Mouse (Mus musculus) kidney, postnatal 14 days (tissue): Measurements from ENCODE around the gene Prpf38b.
"Not testable (repeated sequence)": the region's sequence is repeated elsewhere in the genome, so short reads cannot be mapped to it uniquely, and the experiment has no call there.

ENCODE experiments used
- DNase-seq: peaks from one replicate; pipeline ENCODE4 v3.0.0; 2022; ENCODE audit warnings: mixed read lengths

Gene Prpf38b

DNA sequence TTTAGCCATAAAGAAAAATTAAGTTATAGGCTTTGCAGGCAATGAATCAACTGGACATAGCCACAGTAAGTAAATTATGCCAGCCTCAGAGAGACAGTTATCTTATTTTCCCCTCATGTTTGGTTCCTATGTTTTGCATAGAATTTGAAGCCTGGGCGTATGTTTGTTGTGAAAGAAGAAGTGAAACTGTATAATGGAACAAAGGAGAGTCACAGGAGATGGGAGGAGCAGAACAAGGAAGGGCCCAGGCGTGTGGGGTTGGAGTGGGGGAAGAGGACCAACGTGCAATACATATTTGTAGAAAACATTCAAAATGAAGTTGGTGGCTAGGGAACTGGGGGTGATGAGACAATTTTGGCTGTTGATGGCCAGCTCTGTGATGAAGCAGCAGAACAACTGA, 11.4 kb downstream of the Prpf38b start:
- DNase-seq, result no peak

DNA sequence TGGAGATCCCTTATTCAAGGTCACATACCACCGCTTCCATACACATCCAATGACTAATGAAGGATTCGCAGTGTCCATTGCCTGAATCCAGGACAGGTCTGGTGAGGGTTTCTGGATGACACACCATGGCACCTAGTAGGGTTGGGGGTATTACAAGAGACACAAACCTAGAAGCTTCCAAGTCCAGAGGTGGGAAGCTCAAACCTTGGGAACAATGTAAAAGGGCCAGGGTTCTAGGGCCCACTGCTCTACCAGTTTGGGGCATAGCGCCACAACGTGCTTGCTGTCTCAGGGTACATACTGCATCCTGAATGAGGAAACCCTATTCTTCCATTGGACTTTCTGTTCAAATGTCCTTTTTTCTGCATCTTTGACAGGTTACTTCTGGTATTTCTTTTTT, 12.9 kb downstream of the Prpf38b start:
- DNase-seq, result no peak

DNA sequence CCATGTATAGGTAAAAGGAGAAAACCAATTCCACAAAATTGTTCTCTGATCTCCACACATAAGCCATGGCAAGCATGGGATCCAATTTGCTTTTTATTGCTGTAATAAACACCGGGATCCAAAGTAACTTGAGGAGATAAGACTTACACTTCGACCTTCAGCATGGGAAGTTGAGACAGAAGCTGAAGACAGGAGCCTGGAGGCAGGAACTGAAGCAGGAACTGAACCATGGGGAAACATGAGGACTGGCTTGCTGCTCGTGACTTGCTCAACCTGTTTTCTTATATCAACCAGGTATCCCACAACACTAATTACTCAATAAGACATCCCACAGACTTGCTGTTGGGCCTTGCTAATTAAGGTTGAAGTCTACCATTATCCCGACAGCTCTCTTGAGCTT, 18.6 kb downstream of the Prpf38b start:
- DNase-seq, result no peak

DNA sequence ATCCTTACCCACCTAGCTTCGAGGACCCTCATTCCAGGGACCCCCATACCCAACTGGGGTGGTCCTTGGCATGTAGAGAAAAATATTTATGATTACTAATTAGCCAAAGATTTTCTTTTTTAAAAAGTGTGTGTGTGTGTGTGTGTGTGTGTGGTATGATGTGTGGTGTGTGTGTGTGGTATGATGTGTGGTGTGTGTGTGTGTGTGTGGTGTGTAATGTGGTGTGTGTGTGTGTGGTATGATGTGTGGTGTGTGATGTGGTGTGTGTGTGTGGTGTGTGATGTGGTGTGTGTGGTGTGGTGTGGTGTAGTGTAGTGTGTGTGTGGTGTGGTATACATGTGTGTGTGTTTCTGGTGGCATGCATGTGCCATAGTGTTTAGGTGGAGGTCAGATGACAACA, 19.4 kb downstream of the Prpf38b start:
- DNase-seq, result no peak

DNA sequence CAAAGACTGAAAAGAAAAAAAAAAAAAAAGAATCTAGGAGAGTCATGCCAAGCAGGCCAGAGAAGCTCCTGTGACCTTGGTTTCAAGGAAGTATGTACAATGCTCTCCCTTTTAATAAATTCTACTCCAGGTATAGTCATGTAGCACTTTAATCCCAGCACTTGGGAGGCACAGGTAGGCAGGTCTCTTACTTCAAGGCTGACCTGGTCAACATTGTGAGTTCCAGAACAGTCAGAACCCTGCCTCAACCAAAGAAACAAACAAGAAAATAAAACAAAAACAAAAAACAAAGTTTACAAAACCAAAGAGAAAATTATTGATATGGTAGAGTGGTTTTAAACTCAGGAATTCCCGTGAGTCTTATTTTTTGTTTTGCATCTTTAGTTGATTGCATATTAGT, 21.6 kb downstream of the Prpf38b start, which contains the start of gene Fndc7:
Gene Fndc7 (minus strand): TSS at position 101 of the 400 bp plus-strand sequence.
- DNase-seq, result no peak

DNA sequence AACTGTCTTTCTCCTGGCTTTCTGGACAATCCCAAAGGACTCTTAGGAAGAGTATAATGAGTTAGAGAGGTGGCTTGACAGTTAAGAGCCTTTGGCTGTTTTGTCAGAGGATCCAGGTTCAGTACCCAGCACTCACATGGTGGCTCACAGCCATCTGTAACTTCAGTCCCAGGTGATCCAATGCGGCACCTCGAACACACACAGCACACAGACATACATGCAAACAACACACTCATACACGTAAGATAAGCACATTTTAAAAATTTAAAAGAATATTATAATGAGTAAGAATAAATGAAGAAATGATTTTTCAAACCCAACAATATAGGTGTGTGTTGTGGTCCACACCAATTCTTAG, 23.9 kb downstream of the Prpf38b start:
- no peak for DNase-seq

DNA sequence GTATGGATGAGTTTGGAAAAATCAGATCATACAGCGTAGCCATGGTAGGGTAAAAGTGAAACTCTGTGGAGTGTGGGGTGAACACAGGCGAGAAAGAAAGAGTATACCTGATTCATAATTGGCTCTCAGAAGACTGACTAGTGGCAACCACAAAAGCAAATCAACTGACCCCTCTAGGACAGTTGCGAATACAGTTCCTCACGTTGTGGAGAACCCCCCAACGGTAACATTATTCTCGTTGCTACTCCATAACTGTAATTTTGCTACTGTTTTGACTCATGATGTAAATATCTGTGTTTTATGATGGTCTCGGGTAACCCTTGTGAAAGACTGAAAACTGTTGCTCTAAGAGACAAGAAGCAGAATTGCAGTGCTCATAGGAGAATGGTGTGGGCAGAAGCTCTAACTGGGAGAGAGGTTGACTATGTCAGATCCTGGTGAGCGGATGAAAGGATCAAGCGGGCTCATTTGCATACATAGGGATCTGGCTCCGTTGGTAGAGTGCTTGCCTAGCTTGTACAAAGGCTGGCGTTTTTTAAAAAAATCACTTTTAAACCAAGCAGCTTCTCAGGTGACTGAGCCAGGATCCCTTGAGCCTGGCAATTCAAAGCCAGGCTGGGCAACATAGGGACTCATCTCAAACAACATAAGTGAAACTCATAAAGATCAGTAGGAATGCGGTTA, 24.5 kb downstream of the Prpf38b start:
- no peak for DNase-seq

DNA sequence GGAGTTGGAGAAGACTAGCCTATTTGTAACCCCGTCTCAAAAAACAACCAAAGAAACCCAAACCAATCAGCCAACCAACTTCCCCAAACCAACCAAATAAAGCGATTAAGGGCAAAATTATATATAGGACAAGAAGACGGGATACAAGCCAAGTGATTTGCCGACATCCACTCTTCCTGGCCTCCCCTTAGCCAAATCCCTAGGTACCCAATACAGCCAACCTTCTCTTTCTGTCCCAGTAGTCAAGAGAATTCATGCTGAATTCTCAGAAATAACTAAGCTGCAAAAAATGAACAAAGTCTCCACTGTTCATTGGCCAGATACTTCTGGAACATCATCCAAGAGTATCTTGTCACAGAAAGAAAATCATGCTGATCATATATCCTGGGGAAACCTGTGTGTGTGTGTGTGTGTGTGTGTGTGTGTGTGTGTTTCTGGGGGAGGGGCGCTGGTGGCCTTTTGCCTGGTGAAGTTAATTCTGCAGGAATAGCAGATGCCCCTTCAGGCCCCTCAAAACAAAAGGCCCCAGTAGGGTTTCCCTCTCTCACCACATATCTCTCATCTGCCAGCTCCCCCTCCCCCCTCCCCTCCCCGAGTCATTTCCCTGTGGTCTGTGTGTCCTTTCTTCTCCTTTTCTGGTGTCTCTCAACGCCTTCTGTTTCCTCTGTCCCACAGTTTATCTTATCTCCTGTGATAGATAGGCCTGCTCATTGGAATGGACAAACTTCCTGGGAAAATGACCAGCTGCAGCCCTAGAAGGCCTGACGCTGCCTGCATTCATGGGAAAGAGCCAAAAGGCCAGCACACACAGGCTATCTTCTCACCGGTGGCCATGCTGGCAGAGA, 25.6 kb downstream of the Prpf38b start:
- DNase-seq, result no peak

DNA sequence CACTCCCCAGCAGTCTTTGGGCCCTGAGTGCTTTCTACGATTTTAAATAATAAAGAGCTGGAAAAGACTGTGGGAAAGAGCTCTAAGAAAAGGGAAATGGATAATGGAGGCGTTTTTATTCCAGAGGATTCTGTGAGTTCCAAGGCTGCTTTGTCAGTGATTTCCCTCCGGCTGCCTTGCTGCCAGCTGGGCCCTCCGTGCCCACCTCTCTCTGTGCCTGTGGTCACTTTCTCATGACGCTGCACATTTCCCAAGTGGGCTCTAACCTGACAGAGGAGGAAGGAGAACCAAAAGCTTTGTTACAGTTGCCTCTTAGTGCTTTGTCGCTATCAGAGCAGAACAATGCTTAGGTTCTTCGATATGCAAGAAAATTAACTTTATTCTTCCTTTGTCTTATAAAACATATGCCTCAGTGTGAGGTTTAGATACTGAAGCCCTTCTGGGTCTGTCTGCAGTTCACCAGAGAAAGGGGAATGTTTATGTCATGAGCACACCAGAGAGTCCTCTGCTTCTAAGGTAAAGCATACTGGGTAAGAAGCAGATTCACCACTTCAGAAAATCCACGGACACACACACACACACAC, 26.7 kb downstream of the Prpf38b start:
- DNase-seq, result no peak

DNA sequence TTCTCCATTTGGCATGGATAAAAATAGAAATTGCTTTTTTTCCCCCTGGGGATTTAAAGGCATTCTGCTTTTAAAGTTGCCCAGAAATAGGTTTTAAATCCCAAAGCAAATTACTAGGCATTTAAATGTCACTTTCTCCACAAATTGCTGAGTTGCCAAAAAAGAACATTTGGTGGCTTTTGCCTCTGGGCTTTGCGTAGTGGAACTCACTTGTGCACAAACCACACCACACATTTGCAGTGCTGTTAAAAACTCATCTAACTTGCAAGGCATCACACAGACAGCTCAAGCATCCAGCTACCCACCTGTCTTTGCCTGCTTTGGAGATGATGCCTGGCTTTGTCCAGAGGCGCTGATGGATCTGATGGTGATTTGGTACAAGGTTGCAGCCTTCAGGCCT, 28.5 kb downstream of the Prpf38b start:
- DNase-seq, result no peak

DNA sequence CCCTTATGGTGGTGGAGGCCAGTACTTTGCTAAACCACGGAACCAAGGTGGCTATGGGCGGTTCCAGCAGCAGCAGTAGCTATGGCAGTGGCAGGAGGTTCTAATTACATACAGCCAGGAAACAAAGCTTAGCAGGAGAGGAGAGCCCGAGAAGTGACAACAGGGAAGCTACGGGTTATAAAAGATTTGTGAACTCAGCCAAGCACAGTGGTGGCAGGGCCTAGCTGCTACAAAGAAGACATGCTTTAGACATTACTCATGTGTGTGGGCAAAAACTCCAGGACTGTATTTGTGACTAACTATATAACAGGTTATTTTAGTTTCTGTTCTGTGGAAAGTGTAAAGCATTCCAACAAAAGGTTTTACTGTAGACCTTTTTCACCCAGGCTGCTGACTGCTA, 29.7 kb downstream of the Prpf38b start:
- not testable (repeated sequence) for DNase-seq

DNA sequence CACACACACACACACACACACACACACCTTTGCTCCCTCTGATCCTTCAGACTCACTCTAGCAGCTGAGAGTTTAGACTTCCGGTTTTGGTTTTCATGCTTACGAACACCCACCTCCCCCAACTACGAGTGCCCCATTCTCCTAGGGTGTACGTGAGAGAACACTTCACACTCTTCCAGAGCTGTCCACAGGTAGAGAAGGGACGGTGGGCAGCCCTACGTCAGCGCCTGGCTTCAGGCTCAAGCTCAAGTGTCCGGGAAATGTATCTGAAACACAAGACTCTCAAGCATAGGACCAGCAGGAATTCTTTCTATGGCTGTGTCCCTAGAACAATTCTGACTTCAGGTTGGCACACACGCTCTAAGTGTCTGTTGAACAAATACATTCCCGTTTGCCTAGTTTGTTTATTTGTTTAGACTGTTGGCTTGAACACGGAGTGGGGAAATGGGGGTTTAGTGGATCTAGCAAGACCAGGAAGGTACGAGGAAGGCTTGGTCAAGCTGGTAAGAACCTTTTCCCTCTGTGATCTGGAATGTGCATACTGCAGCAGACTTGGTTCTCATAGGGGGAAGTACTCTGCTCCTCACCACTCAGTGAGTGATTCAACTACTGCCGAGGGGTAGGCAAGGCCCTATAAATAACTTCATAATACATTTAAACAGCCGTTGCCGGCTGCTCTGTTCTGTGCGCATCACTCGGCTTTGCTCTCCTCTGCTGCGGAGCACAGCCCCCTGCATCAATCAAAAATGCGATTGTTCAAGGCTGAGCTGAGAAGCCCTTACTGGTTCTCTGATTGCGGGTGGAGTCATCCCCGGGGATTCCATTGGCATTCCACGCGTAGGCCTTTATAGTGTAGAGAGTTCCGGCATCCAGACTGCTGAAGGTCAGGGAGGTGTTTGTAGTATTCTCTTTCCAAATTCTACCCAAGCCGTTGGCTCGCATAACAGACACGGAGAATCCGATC, 30.7 kb downstream of the Prpf38b start:
- peak; percentile 8 for DNase-seq

DNA sequence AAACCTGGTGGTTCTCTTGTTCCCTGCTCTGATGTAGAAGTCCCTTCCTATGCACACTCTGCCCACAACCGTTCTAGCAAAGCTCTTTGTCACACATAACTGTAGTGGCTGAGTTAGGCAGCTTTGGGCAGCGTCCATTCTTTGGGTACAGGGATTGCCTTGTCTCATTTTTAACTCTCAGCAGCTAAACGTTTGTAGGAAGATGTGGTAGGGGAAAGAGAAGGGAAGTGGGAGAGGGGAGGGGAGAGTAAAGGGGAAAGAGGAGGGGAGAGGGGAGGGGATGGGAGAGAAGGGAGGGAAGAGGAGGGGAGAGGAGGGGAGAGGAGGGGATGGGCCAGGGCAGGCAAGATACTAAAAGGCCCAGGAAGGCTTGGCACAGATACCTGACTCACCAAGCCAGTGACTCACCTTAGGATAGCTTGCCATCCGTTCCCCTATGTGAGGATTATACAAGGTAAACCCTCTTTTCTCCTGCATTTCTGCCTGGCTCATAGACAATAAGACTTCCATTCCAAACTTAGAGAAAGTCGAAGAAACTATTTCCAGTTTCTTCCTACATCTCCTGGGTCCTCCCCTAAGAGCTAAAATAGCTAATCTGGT, 31.6 kb downstream of the Prpf38b start:
- DNase-seq, result no peak

DNA sequence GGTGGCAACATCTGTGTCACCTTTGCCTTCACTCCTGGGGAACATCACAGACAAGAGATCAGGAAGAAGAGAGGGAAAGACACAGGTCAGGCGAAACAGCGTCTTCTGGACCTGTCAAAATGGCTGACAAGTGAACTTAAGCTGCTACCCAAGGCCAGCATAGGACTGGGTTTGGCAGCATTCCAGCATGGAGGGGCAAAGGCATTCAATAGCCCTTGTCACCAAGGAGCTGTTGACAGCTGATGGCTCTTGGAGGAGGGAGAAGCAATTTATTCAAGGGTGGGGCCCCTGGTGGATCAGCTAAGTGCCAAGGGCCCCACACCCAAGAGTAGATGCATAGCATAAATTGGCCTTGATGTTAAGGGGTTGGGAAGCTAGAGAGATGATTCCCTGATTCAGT, 32.4 kb downstream of the Prpf38b start:
- DNase-seq, result no peak

DNA sequence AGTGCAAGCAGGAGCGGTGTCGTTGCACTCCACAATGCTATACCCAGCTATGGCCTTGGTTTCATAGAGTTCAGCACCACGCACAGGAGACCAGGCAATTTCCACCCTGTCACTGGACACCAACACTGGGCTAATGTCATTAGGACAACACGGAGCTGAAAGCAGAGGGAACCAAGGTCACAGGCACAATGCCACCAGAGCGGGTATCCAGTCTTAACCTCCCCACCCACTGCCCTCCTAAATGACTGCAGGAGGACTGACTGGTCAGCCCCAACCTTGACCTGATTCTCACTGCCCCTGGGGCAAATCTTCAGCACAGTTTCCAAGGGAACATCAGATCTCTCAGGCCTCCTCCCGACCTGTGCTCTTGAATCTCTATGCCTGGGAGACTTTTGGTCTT, 40.9 kb downstream of the Prpf38b start:
- no peak for DNase-seq

DNA sequence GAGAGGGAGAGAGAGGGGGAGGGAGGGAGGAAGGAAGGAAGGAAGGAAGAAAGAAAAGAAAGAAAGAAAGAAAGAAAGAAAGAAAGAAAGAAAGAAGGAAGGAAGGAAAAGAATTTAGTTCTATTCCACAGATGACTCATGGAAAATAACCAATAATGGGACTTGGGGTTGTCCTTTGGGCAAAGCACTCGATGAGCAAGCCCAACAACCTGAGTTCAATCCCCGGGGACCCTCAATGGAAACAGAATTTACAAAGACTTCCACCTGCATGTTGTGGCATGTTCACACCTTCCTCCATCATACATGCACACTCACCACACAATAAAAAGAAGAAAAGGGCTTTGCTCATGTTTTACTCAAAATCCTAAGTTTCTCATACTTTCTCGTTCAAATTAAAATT, 44.1 kb downstream of the Prpf38b start:
- no peak for DNase-seq

DNA sequence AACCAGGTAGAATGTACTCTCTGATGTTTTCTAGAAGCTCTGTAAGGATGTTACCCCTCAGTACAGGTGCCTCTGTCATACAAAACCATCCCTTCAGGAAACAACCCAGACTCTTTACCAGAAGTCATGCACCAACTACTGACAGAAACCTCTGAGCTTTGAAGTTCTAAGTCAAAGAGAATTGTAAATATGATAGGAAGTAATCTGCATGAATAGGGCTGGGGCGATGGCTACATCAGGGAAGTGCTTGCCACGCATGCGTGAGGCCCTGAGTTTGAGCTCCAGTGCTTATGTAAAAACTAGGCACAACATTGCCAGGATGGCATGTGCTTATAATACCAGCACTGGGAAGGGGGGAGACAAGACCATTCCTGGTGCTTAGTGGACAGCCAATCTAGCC, 45.9 kb downstream of the Prpf38b start:
- no peak for DNase-seq

DNA sequence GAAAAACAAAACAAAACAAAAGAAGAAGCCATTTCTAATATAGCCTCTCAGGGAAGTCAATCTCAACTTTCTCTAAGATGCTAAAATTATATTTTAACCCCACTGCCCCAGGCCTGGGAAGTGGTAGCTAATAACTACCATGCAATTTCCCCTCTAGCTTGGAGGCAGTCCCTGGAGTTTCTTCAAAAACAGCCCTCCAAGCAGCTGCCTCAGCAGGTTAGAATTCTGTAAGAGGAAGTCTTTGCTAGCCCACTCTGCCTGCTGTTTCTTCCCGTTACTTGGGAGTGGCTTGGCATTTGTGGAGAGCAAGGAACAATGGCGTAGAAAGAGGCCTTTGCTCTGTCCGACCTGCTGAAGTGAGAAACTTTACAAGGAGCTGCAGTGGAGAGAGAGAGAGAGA, 46.4 kb downstream of the Prpf38b start:
- no peak for DNase-seq

DNA sequence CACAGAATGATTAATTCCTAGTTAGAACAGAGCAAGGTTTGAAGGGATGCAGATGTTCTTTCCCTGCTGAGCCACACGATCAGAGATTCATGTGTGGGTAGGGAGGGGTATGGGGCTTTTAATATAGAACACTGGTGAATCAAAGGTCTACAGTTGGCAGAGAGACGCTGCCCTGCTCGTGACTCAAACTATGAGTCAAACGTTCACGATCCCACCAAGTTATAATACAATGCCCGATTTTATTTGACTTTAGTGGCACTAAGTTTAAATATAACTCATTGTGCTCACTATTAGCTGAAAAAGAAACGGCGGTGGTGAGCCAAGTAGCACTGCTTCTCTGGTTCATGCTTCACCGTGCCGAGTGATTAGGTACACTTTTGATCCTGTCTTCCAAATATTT, 48.4 kb downstream of the Prpf38b start:
- DNase-seq, result no peak

DNA sequence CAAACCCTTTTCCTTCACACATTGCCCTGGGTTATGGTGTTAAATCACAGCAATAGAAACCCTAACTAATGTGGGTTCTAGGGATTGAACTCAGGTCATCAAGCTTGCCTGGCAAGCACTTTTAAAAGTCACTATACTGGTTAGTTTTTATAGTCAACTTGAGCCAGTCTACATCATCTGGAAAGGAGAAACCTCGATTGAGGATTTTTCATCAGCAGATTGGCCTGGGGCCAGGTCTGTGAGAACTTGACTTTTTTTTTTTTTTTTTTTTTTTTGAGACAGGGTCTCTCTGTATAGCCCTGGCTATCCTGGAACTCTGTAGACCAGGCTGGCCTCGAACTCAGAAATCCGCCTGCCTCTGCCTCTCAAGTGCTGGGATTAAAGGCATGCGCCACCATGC, 49.2 kb downstream of the Prpf38b start:
- not testable (repeated sequence) for DNase-seq

DNA sequence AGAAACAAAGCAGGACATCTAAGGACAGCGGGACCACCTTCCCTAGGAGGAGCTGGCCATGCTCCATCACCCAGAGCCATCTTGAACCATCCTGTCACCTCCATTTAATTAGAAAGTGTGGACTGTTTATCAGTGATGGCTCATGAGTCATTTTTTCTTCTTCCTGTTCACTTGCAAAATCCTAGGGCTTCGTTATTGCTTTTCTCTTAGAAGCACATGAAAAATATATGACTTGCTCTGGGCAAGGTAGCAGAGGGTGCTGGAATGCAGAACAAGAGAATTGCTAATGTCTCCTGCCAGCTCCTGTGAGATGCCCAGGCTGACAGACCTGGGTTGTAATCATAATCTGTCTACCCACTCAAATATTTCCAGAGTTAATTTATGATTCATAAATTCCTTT, 50.7 kb downstream of the Prpf38b start:
- DNase-seq, result no peak

DNA sequence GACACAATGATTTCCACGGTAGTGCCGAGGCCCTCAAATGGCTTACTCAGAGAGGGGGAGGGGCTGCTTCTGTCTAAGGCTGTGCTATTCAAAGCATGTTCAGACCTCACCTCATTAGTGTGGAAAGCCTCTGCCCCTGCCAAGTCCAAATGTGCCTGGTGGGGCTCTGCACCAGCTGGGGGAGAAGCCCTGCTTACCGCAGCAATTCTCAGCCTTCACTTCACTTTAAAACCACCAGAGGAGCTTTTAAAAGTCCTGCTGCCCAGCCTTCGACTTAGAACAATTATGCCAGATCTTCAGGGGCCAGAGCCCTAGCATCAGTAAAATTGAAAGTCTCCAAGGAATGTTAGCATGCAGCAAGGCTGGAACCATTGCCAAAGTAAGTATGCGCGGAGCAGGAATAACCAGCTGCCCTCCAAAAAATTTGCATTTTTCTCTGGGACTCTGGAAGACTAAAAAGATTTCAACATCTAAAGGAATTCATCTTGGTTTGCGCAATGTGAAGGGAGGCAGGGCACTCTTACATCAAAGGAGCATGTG, 53.2 kb downstream of the Prpf38b start:
- DNase-seq, result peak; percentile 58
